17 mouse cellular contexts compared by ENCODE assay signal in the genomic region with DNA sequence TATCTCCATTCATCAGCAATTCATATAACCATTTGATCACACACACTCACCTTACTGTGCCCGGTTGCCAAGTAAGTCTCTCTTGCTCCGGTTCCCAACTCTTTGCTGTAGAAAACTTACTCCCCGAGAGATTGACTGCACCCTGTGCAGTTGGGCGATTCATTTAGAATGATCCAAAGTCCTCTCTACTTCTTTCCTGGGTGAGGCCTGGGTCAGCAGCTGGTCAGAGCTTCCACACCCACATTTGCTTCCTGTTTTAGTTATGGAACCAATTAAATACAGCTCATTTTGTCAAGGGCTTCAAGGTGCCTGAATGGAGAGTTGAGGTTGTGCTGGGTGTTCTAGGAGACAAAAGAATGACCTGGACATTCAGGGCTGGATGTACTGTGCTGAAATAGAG. TPM values are rescaled to one million over a fixed set of nuclear protein-coding genes. Genes with fewer than 3 reads are reported as not detected.
"Had no signal": no experiment of that assay in that cellular context is flagged by ENCODE, and none has a peak within 500 bp of the region (broad histone marks: within the 10 kb centered on the region; RNA-seq: fewer than 3 reads in every experiment).

Ms4a8a (minus strand) TSS at position 169 of the 400 bp plus-strand sequence.

- H3K27ac ChIP-seq: limb, embryonic 15.5 days; liver, embryonic 12.5 days; lung, embryonic 15.5 days; midbrain, embryonic 13.5 days; neural tube, embryonic 15.5 days had no signal

- H3K4me1 ChIP-seq: limb, embryonic 15.5 days; liver, embryonic 12.5 days; lung, embryonic 15.5 days; midbrain, embryonic 13.5 days; neural tube, embryonic 15.5 days had no signal

- DNase-seq: kidney, adult 18-20 months; kidney, postnatal 10 days; right cerebral cortex, adult 18-20 months; spleen, adult 18-20 months; thymus, postnatal 4 days had no signal

- H3K27me3 ChIP-seq: limb, embryonic 15.5 days; liver, embryonic 12.5 days; lung, embryonic 15.5 days; midbrain, embryonic 13.5 days; neural tube, embryonic 15.5 days had no signal

- H3K9me3 ChIP-seq: limb, embryonic 15.5 days; liver, embryonic 12.5 days; lung, embryonic 15.5 days; midbrain, embryonic 13.5 days; neural tube, embryonic 15.5 days had no signal

- H3K4me3 ChIP-seq: limb, embryonic 15.5 days; liver, embryonic 12.5 days; lung, embryonic 15.5 days; midbrain, embryonic 13.5 days; myocyte; neural tube, embryonic 15.5 days had no signal

- H3K36me3 ChIP-seq: limb, embryonic 15.5 days; liver, embryonic 12.5 days; lung, embryonic 15.5 days; midbrain, embryonic 13.5 days; neural tube, embryonic 15.5 days had no signal

- H3K4me2 ChIP-seq: limb, embryonic 15.5 days; liver, embryonic 12.5 days; lung, embryonic 15.5 days; midbrain, embryonic 13.5 days; neural tube, embryonic 15.5 days had no signal

- ATAC-seq: liver, embryonic 12.5 days; midbrain, embryonic 13.5 days had no signal

- H3K9ac ChIP-seq: limb, embryonic 15.5 days; liver, embryonic 12.5 days; lung, embryonic 15.5 days; midbrain, embryonic 13.5 days; neural tube, embryonic 15.5 days had no signal

RNA-seq across cellular contexts. Expression of gene Ms4a8a, which starts in this region (rescaled TPM):
- total RNA-seq: layer of hippocampus, postnatal 25 days; left cerebral cortex, postnatal 25 days; midbrain, postnatal 0 days had no signal
- polyA plus RNA-seq: kidney, embryonic 14.5 days; limb, embryonic 11.5 days; limb, embryonic 15.5 days; liver, embryonic 12.5 days; midbrain, embryonic 13.5 days; midbrain, postnatal 0 days; neural tube, embryonic 11.5 days; neural tube, embryonic 15.5 days had no signal
